8 mouse cellular contexts compared by ENCODE assay signal in genomic region chr2:59522079-59522684, GRCm38 (mm10). TPM values are rescaled to one million over a fixed set of nuclear protein-coding genes. Genes with fewer than 3 reads are reported as not detected.
DNase-seq lines count a peak whose midpoint lies in the region; ATAC-seq and TF ChIP-seq lines count a peak whose summit lies in the region.

No protein-coding gene starts in this region.

- 15% methylated on average over 19 of the region's 19 CpGs for WGBS in forebrain, embryonic 14.5 days
- 10% methylated on average over 19 of the region's 19 CpGs for WGBS in lung, adult 2 months

- peak; percentile 59 for DNase-seq in c-Kit-positive CD71-positive TER-119-negative erythroid progenitor cells, embryonic 14.5 days (ENCODE audit: low read depth)
- DNase-seq in forebrain, embryonic 14.5 days (ENCODE audit: low spot score) = peak; percentile 94
- peak; percentile 34 for DNase-seq in heart, postnatal 25 days (ENCODE audit: low spot score)
- DNase-seq in layer of hippocampus, adult 18-20 months (ENCODE audit: low spot score in 2 of 2) = peak; percentile 69 to 85
- DNase-seq in lung, adult 2 months = peak; percentile 76
- DNase-seq in testis, postnatal 14 days (ENCODE audit: low spot score) = peak; percentile 35

- H3K36me3 ChIP-seq in E14TG2a.4 (ENCODE audit: insufficient read depth, low read length) = no peaks in the 10 kb centered on the region
- no peaks in the 10 kb centered on the region for H3K36me3 ChIP-seq in forebrain, embryonic 14.5 days (ENCODE audit: control insufficient read depth, insufficient read depth, low read length)

- TF ChIP-seq POLR2A in lung, adult 2 months (IDR thresholded peaks at IDR 0.05; ENCODE audit: borderline replicate concordance, extremely low read depth, low read depth, low read length) = no peak

- 0 out of 2 replicates have a peak overlapping the region, but pooled peaks have one; percentile 11 for H3K27ac ChIP-seq in forebrain, embryonic 14.5 days (ENCODE audit: low read depth, low read length)

- TF ChIP-seq CTCF in E14TG2a.4 (conservative IDR thresholded peaks at IDR 0.05; ENCODE audit: low read length) = peak; percentile 76
- TF ChIP-seq CTCF in lung, adult 2 months (IDR thresholded peaks at IDR 0.05; ENCODE audit: insufficient read depth, low read length) = peak; percentile 89

- 0 out of 2 replicates have a peak overlapping the region, but pooled peaks have one; percentile 29 for H3K4me3 ChIP-seq in E14TG2a.4 (replicated peaks; ENCODE audit: low read length)
- H3K4me3 ChIP-seq in forebrain, embryonic 14.5 days (ENCODE audit: low read depth, low read length) = peak overlapping the region; percentile 20; the same call in 1 of the 2 replicates
- peak overlapping the region; percentile 50 for H3K4me3 ChIP-seq in lung, adult 2 months (replicated peaks; ENCODE audit: extremely low read depth, low read depth, low read length)

- peaks cover 36% of the 10 kb centered on the region for H3K4me1 ChIP-seq in E14TG2a.4 (replicated peaks; ENCODE audit: low read depth, low read length)
- H3K4me1 ChIP-seq in forebrain, embryonic 14.5 days (ENCODE audit: control insufficient read depth, insufficient read depth, low read length) = peaks cover 4% of the 10 kb centered on the region; the same call in 1 of the 2 replicates
- H3K4me1 ChIP-seq in lung, adult 2 months (ENCODE audit: control insufficient read depth, insufficient read depth, low read length) = peaks cover 4% of the 10 kb centered on the region

- intact Hi-C loops in heart, postnatal 25 days (cut with DNase I) = loop anchor here (5.0 to 10.0 kb wide), 2 partner anchors 225 to 683 kb away; partner anchors contain the start of genes Baz2b and March7

- H3K27me3 ChIP-seq in E14TG2a.4 (ENCODE audit: insufficient read depth, low read length) = no peaks in the 10 kb centered on the region
- H3K27me3 ChIP-seq in forebrain, embryonic 14.5 days (replicated peaks; ENCODE audit: control insufficient read depth, insufficient read depth, low read length) = no peaks in the 10 kb centered on the region

- peaks cover 9% of the 10 kb centered on the region for H3K9me3 ChIP-seq in E14TG2a.4 (ENCODE audit: low read length)
- no peaks in the 10 kb centered on the region for H3K9me3 ChIP-seq in forebrain, embryonic 14.5 days (replicated peaks; ENCODE audit: control insufficient read depth, low read length)

- peak overlapping the region; percentile 53 for H3K9ac ChIP-seq in forebrain, embryonic 14.5 days (ENCODE audit: low read length)

- peak; percentile 89 for ATAC-seq in forebrain, embryonic 14.5 days
- ATAC-seq in neutrophil, adult 5-6 weeks (ENCODE audit: extremely low read depth, insufficient number of reproducible peaks, low FRiP score, poor library complexity, severe bottlenecking) = peak; percentile 52; the same call in 1 of the 2 replicates

- H3K4me2 ChIP-seq in forebrain, embryonic 14.5 days (ENCODE audit: low read length) = peak overlapping the region; percentile 51

RNA-seq across cellular contexts. Expression of gene Dapl1, which starts 37.7 kb away (rescaled TPM):
- polyA plus RNA-seq in forebrain, embryonic 14.5 days (2014; fragmentation: Nextera tagmentation; extraction: Ambion mirVana) = 0.66 and 1.3 TPM in 2 replicates
- total RNA-seq in heart, postnatal 25 days (2021) = not detected
- total RNA-seq in layer of hippocampus, adult 18-20 months (2021) = not detected
- 0.25 and 2.7 TPM in 2 replicates for polyA plus RNA-seq in lung, adult 2 months (2012; rRNA removed)
- 10.8 and 15.7 TPM in 2 replicates for total RNA-seq in neutrophil, adult 5-6 weeks (2017)

Comparison
In these comparisons a context has a peak if more than half of its experiments do, and no peak if none do; other contexts are left out.
1. Peak in every context shown above with its lines: DNase-seq, ATAC-seq, H3K4me3 ChIP-seq and H3K27ac ChIP-seq.
2. DNase-seq: peak in every context shown above with its lines; median percentile 94 in forebrain, embryonic 14.5 days; 77 in layer of hippocampus, adult 18-20 months; 76 in lung, adult 2 months; 59 in c-Kit-positive CD71-positive TER-119-negative erythroid progenitor cells, embryonic 14.5 days; 35 in testis, postnatal 14 days; 34 in heart, postnatal 25 days.